8 mouse cellular contexts compared by ENCODE assay signal in genomic region chr11:115151755-115152429, GRCm38 (mm10). TPM values are rescaled to one million over a fixed set of nuclear protein-coding genes. Genes with fewer than 3 reads are reported as not detected.
A peak's percentile ranks its signal among the peaks of the same experiment; 100 is the strongest.
DNase-seq lines count a peak whose midpoint lies in the region; ATAC-seq and TF ChIP-seq lines count a peak whose summit lies in the region.

No protein-coding gene starts in this region.

- H3K27ac ChIP-seq in forebrain, embryonic 16.5 days (ENCODE audit: low read length): no peak overlapping the region
- no peak overlapping the region for H3K27ac ChIP-seq in kidney, adult 2 months (ENCODE audit: insufficient read depth, low read depth, low read length)
- H3K27ac ChIP-seq in lung, embryonic 15.5 days: no peak overlapping the region
- no peak overlapping the region for H3K27ac ChIP-seq in stomach, embryonic 15.5 days

- H3K4me3 ChIP-seq in forebrain, embryonic 16.5 days (replicated peaks; ENCODE audit: low read length): peak overlapping the region; percentile 31
- H3K4me3 ChIP-seq in kidney, adult 2 months (ENCODE audit: insufficient read depth, low read depth, low read length): peak overlapping the region; percentile 22; the same call in 1 of the 2 replicates
- H3K4me3 ChIP-seq in lung, embryonic 15.5 days: peak overlapping the region; percentile 31
- peak overlapping the region; percentile 22 for H3K4me3 ChIP-seq in stomach, embryonic 15.5 days (replicated peaks)

- 4% methylated on average over 15 of the region's 15 CpGs for WGBS in forebrain, embryonic 16.5 days
- WGBS in kidney, adult 2 months: 11% methylated on average over 15 of the region's 15 CpGs
- 6% methylated on average over 15 of the region's 15 CpGs for WGBS in lung, embryonic 15.5 days
- WGBS in stomach, embryonic 15.5 days: 4% methylated on average over 15 of the region's 15 CpGs

- TF ChIP-seq POLR2A in kidney, adult 2 months (IDR thresholded peaks at IDR 0.05; ENCODE audit: low read depth, low read length): no peak

- peak; percentile 94 for DNase-seq in heart, adult 11 months
- no peak for DNase-seq in heart, adult 8-10 months (ENCODE audit: low spot score)
- DNase-seq in cerebellum, adult 11 months: peak; percentile 81
- peak; percentile 65 for DNase-seq in kidney, adult 2 months

- H3K36me3 ChIP-seq in forebrain, embryonic 16.5 days (ENCODE audit: control insufficient read depth, insufficient read depth): no peaks in the 10 kb centered on the region
- no peaks in the 10 kb centered on the region for H3K36me3 ChIP-seq in kidney, adult 2 months (ENCODE audit: control insufficient read depth, insufficient read depth, low read length)
- no peaks in the 10 kb centered on the region for H3K36me3 ChIP-seq in lung, embryonic 15.5 days
- no peaks in the 10 kb centered on the region for H3K36me3 ChIP-seq in stomach, embryonic 15.5 days

- H3K4me2 ChIP-seq in forebrain, embryonic 16.5 days (ENCODE audit: low read length): peak overlapping the region; percentile 48
- peak overlapping the region; percentile 56 for H3K4me2 ChIP-seq in lung, embryonic 15.5 days
- H3K4me2 ChIP-seq in stomach, embryonic 15.5 days: peak overlapping the region; percentile 53

- H3K9ac ChIP-seq in forebrain, embryonic 16.5 days (replicated peaks; ENCODE audit: low read depth, low read length): 0 out of 2 replicates have a peak overlapping the region, but pooled peaks have one; percentile 22
- no peak overlapping the region for H3K9ac ChIP-seq in lung, embryonic 15.5 days
- H3K9ac ChIP-seq in stomach, embryonic 15.5 days: no peak overlapping the region

- peak; percentile 86 for ATAC-seq in forebrain, embryonic 16.5 days
- ATAC-seq in lung, embryonic 15.5 days (ENCODE audit: borderline replicate concordance, extremely low read depth, low FRiP score, low TSS enrichment): peak; percentile 73; the same call in 1 of the 2 replicates
- no peak for ATAC-seq in stomach, embryonic 15.5 days (ENCODE audit: insufficient read depth, low FRiP score, low read depth)
- ATAC-seq in frontal cortex, adult (ENCODE audit: low TSS enrichment): no peak

- no peaks in the 10 kb centered on the region for H3K9me3 ChIP-seq in forebrain, embryonic 16.5 days (ENCODE audit: control insufficient read depth, low read length)
- no peaks in the 10 kb centered on the region for H3K9me3 ChIP-seq in lung, embryonic 15.5 days
- H3K9me3 ChIP-seq in stomach, embryonic 15.5 days: no peaks in the 10 kb centered on the region

- H3K27me3 ChIP-seq in forebrain, embryonic 16.5 days (replicated peaks; ENCODE audit: control insufficient read depth, insufficient read depth, low read length): peaks cover 3% of the 10 kb centered on the region; the same call in 1 of the 2 replicates
- no peaks in the 10 kb centered on the region for H3K27me3 ChIP-seq in kidney, adult 2 months (replicated peaks; ENCODE audit: control insufficient read depth, insufficient read depth, low read length)
- H3K27me3 ChIP-seq in lung, embryonic 15.5 days: peaks cover 35% of the 10 kb centered on the region
- peaks cover 10% of the 10 kb centered on the region; the same call in 1 of the 2 replicates for H3K27me3 ChIP-seq in stomach, embryonic 15.5 days (replicated peaks)

- H3K4me1 ChIP-seq in forebrain, embryonic 16.5 days (replicated peaks; ENCODE audit: control insufficient read depth, insufficient read depth, low read length): peaks cover 11% of the 10 kb centered on the region
- no peaks in the 10 kb centered on the region for H3K4me1 ChIP-seq in kidney, adult 2 months (ENCODE audit: control insufficient read depth, insufficient read depth, low read length)
- peaks cover 9% of the 10 kb centered on the region for H3K4me1 ChIP-seq in lung, embryonic 15.5 days
- peaks cover 17% of the 10 kb centered on the region for H3K4me1 ChIP-seq in stomach, embryonic 15.5 days

- no peak for TF ChIP-seq CTCF in kidney, adult 2 months (conservative IDR thresholded peaks at IDR 0.05; ENCODE audit: insufficient read depth, insufficient read length, low read depth, low read length)

RNA-seq across cellular contexts. Expression of gene Slc9a3r1, which starts 11.2 kb away (rescaled TPM):
- total RNA-seq in heart, adult 8-10 months (2022): 1 to 10 TPM; 7.3 to 8.5 (median 8.5) TPM
- polyA plus RNA-seq in forebrain, embryonic 16.5 days (2015; fragmentation: Nextera tagmentation; extraction: Ambion mirVana): 49.9 and 57.3 TPM in 2 replicates
- polyA plus RNA-seq in kidney, adult 2 months (2012; rRNA removed): 229 and 239 TPM in 2 replicates
- polyA plus RNA-seq in lung, embryonic 15.5 days (2015; fragmentation: Nextera tagmentation; extraction: Ambion mirVana): 55.0 and 58.2 TPM in 2 replicates
- 142 and 144 TPM in 2 replicates for polyA plus RNA-seq in stomach, embryonic 15.5 days (2015; fragmentation: Nextera tagmentation; extraction: Ambion mirVana)

RNA-seq across cellular contexts. Expression of gene Cd300lf, which starts 18.1 kb away (rescaled TPM):
- total RNA-seq in heart, adult 8-10 months (2022): under 1 TPM in 3 of 4 experiments, not detected in 1; 0.13 to 0.89 (median 0.22) TPM
- 0.27 TPM in 1 of 2 replicates, not detected in the other for polyA plus RNA-seq in forebrain, embryonic 16.5 days (2015; fragmentation: Nextera tagmentation; extraction: Ambion mirVana)
- polyA plus RNA-seq in kidney, adult 2 months (2012; rRNA removed): 0.29 and 1.2 TPM in 2 replicates
- 1.3 and 1.8 TPM in 2 replicates for polyA plus RNA-seq in lung, embryonic 15.5 days (2015; fragmentation: Nextera tagmentation; extraction: Ambion mirVana)
- 2.1 and 2.6 TPM in 2 replicates for polyA plus RNA-seq in stomach, embryonic 15.5 days (2015; fragmentation: Nextera tagmentation; extraction: Ambion mirVana)

RNA-seq across cellular contexts. Expression of gene Tmem104, which starts 35.4 kb away (rescaled TPM):
- 10 to 100 TPM in 1 of 4 experiments, 1 to 10 TPM in 3; 8.7 to 10.9 (median 9.1) TPM for total RNA-seq in heart, adult 8-10 months (2022)
- 11.0 and 11.2 TPM in 2 replicates for polyA plus RNA-seq in forebrain, embryonic 16.5 days (2015; fragmentation: Nextera tagmentation; extraction: Ambion mirVana)
- 13.0 and 14.8 TPM in 2 replicates for polyA plus RNA-seq in kidney, adult 2 months (2012; rRNA removed)
- 10.5 and 12.3 TPM in 2 replicates for polyA plus RNA-seq in lung, embryonic 15.5 days (2015; fragmentation: Nextera tagmentation; extraction: Ambion mirVana)
- 9.3 and 11.5 TPM in 2 replicates for polyA plus RNA-seq in stomach, embryonic 15.5 days (2015; fragmentation: Nextera tagmentation; extraction: Ambion mirVana)

RNA-seq across cellular contexts. Expression of gene Nat9, which starts 35.8 kb away (rescaled TPM):
- total RNA-seq in heart, adult 8-10 months (2022): 10 to 100 TPM; 25.0 to 34.9 (median 25.9) TPM
- 20.6 and 24.2 TPM in 2 replicates for polyA plus RNA-seq in forebrain, embryonic 16.5 days (2015; fragmentation: Nextera tagmentation; extraction: Ambion mirVana)
- 32.4 and 35.3 TPM in 2 replicates for polyA plus RNA-seq in kidney, adult 2 months (2012; rRNA removed)
- polyA plus RNA-seq in lung, embryonic 15.5 days (2015; fragmentation: Nextera tagmentation; extraction: Ambion mirVana): 22.0 and 23.8 TPM in 2 replicates
- 23.2 and 24.0 TPM in 2 replicates for polyA plus RNA-seq in stomach, embryonic 15.5 days (2015; fragmentation: Nextera tagmentation; extraction: Ambion mirVana)

Comparison
In these comparisons a context has a peak if more than half of its experiments do, and no peak if none do; other contexts are left out.
1. ATAC-seq: peak in forebrain, embryonic 16.5 days (single experiment) and lung, embryonic 15.5 days (single experiment); none in stomach, embryonic 15.5 days (single experiment) and frontal cortex, adult (single experiment).
2. Peak in every context shown above with its lines, with median percentiles within 50 percentile points of each other: H3K4me2 ChIP-seq and H3K4me3 ChIP-seq.